Mouse (Mus musculus) C2C12 (cell line): ENCODE measurements around the gene Gpc6.

Source experiments
- CEBPB ChIP-seq: IDR thresholded peaks from one replicate; pipeline ENCODE4 v1.6.1; 2011; ENCODE audit warnings: low read depth, mild to moderate bottlenecking, control low read depth, moderate library complexity
- CTCF ChIP-seq: IDR thresholded peaks from one replicate; pipeline ENCODE4 v1.5.1; 2011; ENCODE audit not compliant: control insufficient read depth, insufficient read depth, insufficient read length
- MAX ChIP-seq: IDR thresholded peaks from one replicate; pipeline ENCODE4 v1.6.1; 2011; ENCODE audit warnings: mild to moderate bottlenecking, control low read depth
- MYOD1 ChIP-seq: IDR thresholded peaks from one replicate; pipeline ENCODE4 v1.6.1; 2011; ENCODE audit warnings: low read depth; ENCODE audit not compliant: control insufficient read depth, insufficient read length
- MYOG ChIP-seq: IDR thresholded peaks from one replicate; pipeline ENCODE4 v1.6.1; 2011; ENCODE audit not compliant: control insufficient read depth, insufficient read length; ENCODE audit errors: extremely low read depth
- USF1 ChIP-seq: IDR thresholded peaks from one replicate; pipeline ENCODE4 v1.6.1; 2011; ENCODE audit warnings: low read depth, mild to moderate bottlenecking, control low read depth, moderate library complexity

DNA sequence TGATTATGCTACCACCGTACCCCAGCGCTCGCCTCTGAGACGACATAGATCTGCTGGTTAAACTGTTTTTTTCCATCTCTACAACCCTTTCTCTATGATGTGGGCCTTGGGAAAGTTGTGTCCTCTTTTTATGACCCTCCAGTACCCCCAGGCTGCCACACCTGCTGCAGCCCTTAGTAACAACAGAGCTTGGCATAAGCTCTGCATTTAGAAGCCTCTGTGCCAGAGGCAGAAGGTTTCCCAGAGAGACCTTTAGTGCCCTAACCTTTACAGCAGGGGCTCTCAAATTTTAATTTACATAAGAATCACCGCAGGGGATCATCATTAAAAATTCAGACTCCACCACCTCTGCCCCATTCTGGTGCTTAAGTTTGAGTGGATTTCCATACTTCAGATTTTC lies 875.3 kb downstream of the Gpc6 start:
- TF ChIP-seq CTCF: no peak
- TF ChIP-seq CEBPB: no peak
- TF ChIP-seq USF1: no peak
- no peak for TF ChIP-seq MYOD1
- TF ChIP-seq MAX: no peak
- TF ChIP-seq MYOG: no peak
